Mouse (Mus musculus) G1E (cell line): Measurements from ENCODE around the gene Hs6st3. TPM values are rescaled to one million over a fixed set of nuclear protein-coding genes. Genes with fewer than 3 reads are reported as not detected.
"Not testable (repeated sequence)": the region's sequence is repeated elsewhere in the genome, so short reads cannot be mapped to it uniquely, and the experiment has no call there.

Experiments used
- ATAC-seq: 2 replicates; pipeline ENCODE4 v1.8.0; 2016; ENCODE audit warnings: mild to moderate bottlenecking; ENCODE audit not compliant: insufficient number of reproducible peaks, poor library complexity, low FRiP score, severe bottlenecking; ENCODE audit errors: extremely low read depth
- DNase-seq: peaks from one replicate; pipeline ENCODE4 v3.0.0; 2012; ENCODE audit warnings: low spot score
- H3K27me3 ChIP-seq: 2 replicates; pipeline ENCODE4 v1.6.1; 2012; ENCODE audit warnings: mild to moderate bottlenecking, low read length, inconsistent platforms; ENCODE audit not compliant: insufficient read depth
- H3K36me3 ChIP-seq: replicated peaks from 2 replicates; pipeline ENCODE3; 2012; ENCODE audit warnings: mild to moderate bottlenecking, inconsistent platforms
- H3K4me1 ChIP-seq: 2 replicates; pipeline ENCODE4 v1.6.1; 2012; ENCODE audit warnings: low read depth, low read length, inconsistent platforms, mixed read lengths; ENCODE audit not compliant: insufficient read depth
- H3K4me3 ChIP-seq: 2 replicates; pipeline ENCODE4 v1.5.1; 2012; ENCODE audit warnings: low read depth, mild to moderate bottlenecking, inconsistent platforms, low read length, moderate library complexity, mixed read lengths
- H3K9me3 ChIP-seq: replicated peaks from 2 replicates; pipeline ENCODE4 v1.6.1; 2012; ENCODE audit warnings: inconsistent platforms
- CTCF ChIP-seq: IDR thresholded peaks from 2 replicates; pipeline ENCODE4 v1.5.1; 2012; ENCODE audit warnings: low read depth, low read length, inconsistent platforms, mixed read lengths
- GATA1 ChIP-seq: IDR thresholded peaks from 2 replicates; pipeline ENCODE4 v1.6.1; 2012; ENCODE audit warnings: borderline replicate concordance, low read length, inconsistent platforms, mixed read lengths
- GATA2 ChIP-seq: IDR thresholded peaks from 2 replicates; pipeline ENCODE4 v1.6.1; 2012; ENCODE audit warnings: low read depth, low read length, inconsistent platforms, borderline replicate concordance
- POLR2AphosphoS5 ChIP-seq: IDR thresholded peaks from 2 replicates; pipeline ENCODE4 v1.6.1; 2012; ENCODE audit warnings: low read depth, low read length, inconsistent platforms; ENCODE audit not compliant: insufficient replicate concordance
- TAL1 ChIP-seq: conservative IDR thresholded peaks from 2 replicates; pipeline ENCODE4 v1.6.1; 2012; ENCODE audit warnings: low read depth, low read length, inconsistent platforms, mixed read lengths
- polyA plus RNA-seq: library from polyadenylated mRNA; stranded (reverse); fragments of >175 nt; gene quantifications from 2 replicates; pipeline ENCODE4 v1.2.3, GENCODE M21; 2012
- total RNA-seq, 2 experiments: library from RNA; stranded (forward) in 1 of 2; stranded (reverse) in 1 of 2; fragments of 200-1000 nt in 1 of 2; fragments of >200 nt in 1 of 2; fragmentation: Nextera tagmentation in 1 of 2; gene quantifications; 2 replicates each; pipeline ENCODE4 v1.2.3; 2014 to 2017

Gene Hs6st3
- total and polyA plus RNA-seq, 3 experiments = 0.11 TPM; not detected in 2

DNA sequence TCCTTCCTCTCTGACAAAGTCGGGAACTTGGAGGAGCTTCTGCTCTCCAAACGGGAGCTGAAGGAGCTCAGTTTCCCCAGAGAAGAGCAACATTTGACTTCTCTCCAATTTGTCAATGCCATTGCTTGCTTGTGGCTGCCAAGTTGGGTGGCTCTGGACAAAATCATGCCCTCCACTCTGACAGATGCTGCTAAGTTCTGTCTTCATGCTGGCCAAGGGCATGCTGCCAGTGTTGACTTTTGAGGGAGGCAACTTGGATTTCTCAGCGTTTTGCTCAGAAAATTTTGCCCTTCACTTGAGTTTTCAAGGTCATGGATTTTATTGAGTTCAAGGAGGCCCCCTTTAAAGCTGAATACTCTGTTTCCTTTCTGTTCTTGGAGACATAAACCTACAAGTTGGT, 406.5 kb downstream of the Hs6st3 start:
- H3K36me3 ChIP-seq = no peaks in the 10 kb centered on the region
- H3K4me1 ChIP-seq = no peaks in the 10 kb centered on the region
- no peak overlapping the region for H3K4me3 ChIP-seq
- TF ChIP-seq TAL1 = no peak
- TF ChIP-seq CTCF = no peak
- no peak for TF ChIP-seq POLR2AphosphoS5
- no peak for TF ChIP-seq GATA1
- H3K27me3 ChIP-seq = no peaks in the 10 kb centered on the region
- ATAC-seq (no peak), DNase-seq (no peak)
- H3K9me3 ChIP-seq = peaks cover 25% of the 10 kb centered on the region

GRCm38 (mm10) chr14:119558356-119558755, 420.2 kb downstream of the Hs6st3 start:
- Histone ChIP-seq H3K4me1 (no peaks in the 10 kb centered on the region), H3K27me3 (no peaks in the 10 kb centered on the region), H3K4me3 (no peak overlapping the region), H3K36me3 (no peaks in the 10 kb centered on the region), H3K9me3 (peaks cover 12% of the 10 kb centered on the region)
- ATAC-seq (no peak), DNase-seq (no peak)
- TF ChIP-seq TAL1 (no peak), GATA2 (no peak), POLR2AphosphoS5 (no peak), GATA1 (no peak), CTCF (no peak)

GRCm38 (mm10) chr14:119582039-119582508, 443.9 kb downstream of the Hs6st3 start:
- H3K9me3 ChIP-seq = peaks cover 43% of the 10 kb centered on the region
- no peaks in the 10 kb centered on the region for H3K27me3 ChIP-seq
- TF ChIP-seq POLR2AphosphoS5 (no peak), CTCF (no peak), TAL1 (no peak), GATA2 (no peak), GATA1 (no peak)
- H3K4me3 ChIP-seq = no peak overlapping the region
- ATAC-seq = no peak
- no peaks in the 10 kb centered on the region for H3K36me3 ChIP-seq
- no peak for DNase-seq
- H3K4me1 ChIP-seq = no peaks in the 10 kb centered on the region

DNA sequence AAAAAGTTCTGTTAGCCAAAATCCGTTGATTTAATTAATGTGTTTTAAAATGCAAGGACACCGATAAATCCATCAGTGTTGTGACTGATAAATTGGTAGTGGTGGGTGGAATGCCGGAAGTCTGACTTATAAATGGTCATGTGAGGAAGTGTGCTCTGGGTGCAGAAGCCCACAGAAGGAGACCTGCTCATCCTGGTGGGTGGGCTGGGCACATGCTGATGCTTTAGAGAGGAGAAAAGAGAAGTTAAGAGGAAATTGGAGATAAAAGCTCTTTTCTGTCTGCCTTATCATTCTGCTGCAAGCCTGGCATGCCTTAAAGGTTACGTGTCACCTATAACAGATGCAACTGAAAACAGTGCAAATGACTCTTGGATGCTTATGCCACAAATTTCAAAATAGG, 446.9 kb downstream of the Hs6st3 start:
- no peak for DNase-seq
- Histone ChIP-seq H3K4me1 (no peaks in the 10 kb centered on the region), H3K36me3 (no peaks in the 10 kb centered on the region), H3K4me3 (no peak overlapping the region), H3K9me3 (peaks cover 41% of the 10 kb centered on the region), H3K27me3 (no peaks in the 10 kb centered on the region; the same call in 1 of the 2 replicates)
- no peak for ATAC-seq
- no peak for TF ChIP-seq CTCF

- H3K9me3 ChIP-seq = peaks cover 38% of the 10 kb centered on the region
- H3K27me3 ChIP-seq, H3K4me1 ChIP-seq, DNase-seq, ATAC-seq, H3K36me3 ChIP-seq, H3K4me3 ChIP-seq: not testable (repeated sequence)
Measured at GRCm38 (mm10) chr14:119587365-119587764, 449.2 kb downstream of the Hs6st3 start.

GRCm38 (mm10) chr14:119604327-119604726, 466.2 kb downstream of the Hs6st3 start:
- ATAC-seq (no peak), DNase-seq (no peak)
- Histone ChIP-seq H3K27me3 (no peaks in the 10 kb centered on the region), H3K4me3 (no peak overlapping the region), H3K4me1 (no peaks in the 10 kb centered on the region; the same call in 1 of the 2 replicates), H3K36me3 (no peaks in the 10 kb centered on the region), H3K9me3 (peaks cover 53% of the 10 kb centered on the region)
- TF ChIP-seq POLR2AphosphoS5 = no peak
- TF ChIP-seq GATA2 = no peak
- TF ChIP-seq GATA1 = no peak
- no peak for TF ChIP-seq CTCF
- TF ChIP-seq TAL1 = no peak

DNA sequence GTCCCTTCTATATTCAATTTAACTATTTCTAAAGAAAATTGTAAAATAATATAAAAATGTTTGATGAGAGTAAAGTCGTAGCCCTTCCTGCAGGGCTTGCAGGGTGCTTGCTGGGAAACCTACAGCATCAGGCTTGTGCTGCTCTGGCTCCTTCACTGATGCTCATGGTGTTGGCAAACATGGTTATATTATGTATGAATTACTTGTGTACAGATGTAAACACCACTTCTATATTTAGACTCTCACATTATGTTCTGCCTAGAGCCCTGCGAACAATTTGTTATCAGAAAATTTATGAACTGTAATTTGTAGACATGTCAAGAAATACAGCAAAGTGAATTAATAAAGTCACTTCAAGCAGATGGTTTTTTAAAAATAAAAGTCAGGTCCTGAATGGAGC, 474.7 kb downstream of the Hs6st3 start:
- Histone ChIP-seq H3K27me3 (no peaks in the 10 kb centered on the region), H3K4me3 (no peak overlapping the region), H3K36me3 (no peaks in the 10 kb centered on the region), H3K9me3 (peaks cover 40% of the 10 kb centered on the region), H3K4me1 (no peaks in the 10 kb centered on the region)
- DNase-seq (no peak), ATAC-seq (no peak)
- TF ChIP-seq TAL1 (no peak), CTCF (no peak), GATA2 (no peak), GATA1 (no peak), POLR2AphosphoS5 (no peak)
